Mouse (Mus musculus) common myeloid progenitor, adult 5-6 weeks (primary cell): ENCODE data around the gene Card11. TPM values are rescaled to one million over a fixed set of nuclear protein-coding genes. Genes with fewer than 3 reads are reported as not detected.
A peak's percentile ranks its signal among the peaks of the same experiment; 100 is the strongest.

ENCODE experiments used
- ATAC-seq: replicated peaks from 2 replicates; pipeline ENCODE4 v1.8.0; 2016; ENCODE audit warnings: low read depth, mild to moderate bottlenecking, moderate TSS enrichment, inconsistent platforms; ENCODE audit not compliant: poor library complexity, severe bottlenecking
- total RNA-seq: library from RNA; stranded (forward); fragments of 200-1000, 187-1606 nt; gene quantifications from 2 replicates; pipeline ENCODE4 v1.2.3, GENCODE M21; 2017

Gene Card11
- 1.4 and 1.8 TPM in 2 replicates for total RNA-seq

- ATAC-seq = peak; percentile 74
These were observed at the start of gene Card11 for GRCm38 (mm10) chr5:141000349-141000748. Gene Card11 (minus strand): TSS chr5:141000582.

- no peak for ATAC-seq
These were observed 47.4 kb upstream of the Card11 start for GRCm38 (mm10) chr5:141047651-141048218.

GRCm38 (mm10) chr5:141044976-141045375 lies 44.6 kb upstream of the Card11 start:
- peak; percentile 64 for ATAC-seq

GRCm38 (mm10) chr5:141043654-141044447 lies 43.5 kb upstream of the Card11 start:
- ATAC-seq = peak; percentile 85

- ATAC-seq = no peak
These were observed 42.0 kb upstream of the Card11 start for GRCm38 (mm10) chr5:141042406-141042805.

GRCm38 (mm10) chr5:141040846-141041245 lies 40.5 kb upstream of the Card11 start:
- ATAC-seq = no peak

GRCm38 (mm10) chr5:141038342-141038741 lies 38.0 kb upstream of the Card11 start:
- peak; percentile 45 for ATAC-seq

GRCm38 (mm10) chr5:141035346-141035745 lies 35.0 kb upstream of the Card11 start:
- ATAC-seq = no peak

GRCm38 (mm10) chr5:141034301-141034700 lies 33.9 kb upstream of the Card11 start:
- ATAC-seq = no peak

GRCm38 (mm10) chr5:141033001-141033400 lies 32.6 kb upstream of the Card11 start:
- no peak for ATAC-seq

GRCm38 (mm10) chr5:141029364-141029763 lies 29.0 kb upstream of the Card11 start:
- no peak for ATAC-seq

- ATAC-seq = no peak
These were observed 25.3 kb upstream of the Card11 start for GRCm38 (mm10) chr5:141025635-141026034.

- no peak for ATAC-seq
These were observed 24.1 kb upstream of the Card11 start for GRCm38 (mm10) chr5:141024435-141024834.

GRCm38 (mm10) chr5:141017927-141018700 lies 17.7 kb upstream of the Card11 start:
- ATAC-seq = peak; percentile 92

- ATAC-seq = no peak
These were observed 15.7 kb upstream of the Card11 start for GRCm38 (mm10) chr5:141016082-141016481.

GRCm38 (mm10) chr5:141014216-141014615 lies 13.8 kb upstream of the Card11 start:
- peak; percentile 58 for ATAC-seq

GRCm38 (mm10) chr5:141013465-141013864 lies 13.1 kb upstream of the Card11 start:
- ATAC-seq = no peak

- peak; percentile 47 for ATAC-seq
These were observed 5.1 kb upstream of the Card11 start for GRCm38 (mm10) chr5:141005491-141005890.

- peak; percentile 56 for ATAC-seq
These were observed 3.8 kb upstream of the Card11 start for GRCm38 (mm10) chr5:141004078-141004763.

- ATAC-seq = no peak
These were observed 1.2 kb downstream of the Card11 start for GRCm38 (mm10) chr5:140999178-140999672.
